Mouse (Mus musculus): ENCODE measurements around the gene Emsy. TPM values are rescaled to one million over a fixed set of nuclear protein-coding genes. Genes with fewer than 3 reads are reported as not detected.

Gene Emsy
- polyA plus RNA-seq, 1 experiment from 2014 or later, result 17.6 TPM

DNA sequence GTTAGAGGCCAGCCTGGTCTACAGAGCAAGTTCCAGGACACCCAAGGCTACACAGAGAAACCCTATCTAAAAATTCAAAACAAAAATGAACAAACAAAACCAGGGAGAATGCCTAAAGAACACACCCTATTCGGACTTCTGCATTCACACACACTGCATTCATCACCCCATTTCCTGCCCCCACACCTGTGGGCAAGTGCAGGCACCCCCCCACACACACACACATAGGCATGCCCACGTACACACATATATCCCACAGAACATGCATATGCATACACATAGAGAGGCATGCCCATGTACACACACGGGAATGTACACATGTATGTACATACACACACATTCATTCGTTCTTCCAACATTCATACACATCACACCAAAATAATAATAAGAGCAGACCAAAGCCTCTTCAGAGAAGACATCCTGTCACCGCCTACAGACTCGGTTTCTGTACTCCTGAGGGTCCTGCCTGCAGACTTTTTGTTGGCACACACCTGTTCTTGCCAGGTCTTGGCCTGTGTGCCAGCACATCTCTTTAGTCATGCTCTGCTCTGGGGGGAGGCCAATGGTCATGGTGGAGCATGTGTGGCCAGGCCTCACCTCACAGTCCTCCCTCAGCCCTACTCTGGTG is 99.7 kb downstream of the Emsy start:
- Histone ChIP-seq H3K4me1 (no peaks in the 10 kb centered on the region), H3K27ac (no peak overlapping the region), H3K36me3 (no peaks in the 10 kb centered on the region), H3K27me3 (replicated peaks) (no peaks in the 10 kb centered on the region), H3K4me3 (replicated peaks) (no peak overlapping the region), H3K4me2 (no peak overlapping the region), H3K9ac (no peak overlapping the region), H3K9me3 (no peaks in the 10 kb centered on the region)
- ATAC-seq (ENCODE audit: insufficient read depth, low FRiP score, low read depth), result no peak
- 81% methylated on average over 6 of the region's 6 CpGs for WGBS

- WGBS, result 52% methylated on average over 3 of the region's 3 CpGs
- Histone ChIP-seq H3K4me2 (no peak overlapping the region), H3K27ac (no peak overlapping the region), H3K4me3 (replicated peaks) (no peak overlapping the region), H3K27me3 (replicated peaks) (no peaks in the 10 kb centered on the region), H3K9me3 (no peaks in the 10 kb centered on the region), H3K9ac (no peak overlapping the region), H3K36me3 (no peaks in the 10 kb centered on the region), H3K4me1 (0 out of 2 replicates have a peak, but pooled peaks cover 4% of the 10 kb centered on the region)
- ATAC-seq (ENCODE audit: insufficient read depth, low FRiP score, low read depth), result no peak
These were observed 105.5 kb downstream of the Emsy start for GRCm38 (mm10) chr7:98551041-98551440.

DNA sequence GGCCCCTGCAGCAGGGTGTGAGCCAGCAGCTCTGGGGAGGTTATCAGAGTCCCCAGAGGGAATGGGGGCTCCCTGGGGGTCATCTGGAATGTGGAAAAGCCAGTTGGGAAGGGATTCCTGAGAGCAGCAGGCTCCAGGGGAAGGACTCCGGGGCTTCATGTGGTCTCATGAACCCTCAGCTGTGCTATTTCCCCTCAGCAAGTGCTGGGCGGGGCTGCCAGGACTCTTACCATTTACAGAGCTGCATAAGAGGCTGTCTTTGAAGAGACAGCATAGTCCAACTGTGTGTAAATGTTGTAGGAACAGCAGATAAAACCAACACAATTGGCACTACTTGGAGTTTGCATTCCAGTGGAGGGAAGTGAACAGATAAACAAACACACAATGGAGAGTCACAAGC is 106.0 kb downstream of the Emsy start:
- Histone ChIP-seq H3K4me3 (replicated peaks) (no peak overlapping the region), H3K9ac (no peak overlapping the region), H3K4me1 (0 out of 2 replicates have a peak, but pooled peaks cover 4% of the 10 kb centered on the region), H3K36me3 (no peaks in the 10 kb centered on the region), H3K4me2 (no peak overlapping the region), H3K27ac (no peak overlapping the region), H3K27me3 (replicated peaks) (no peaks in the 10 kb centered on the region), H3K9me3 (no peaks in the 10 kb centered on the region)
- ATAC-seq (ENCODE audit: insufficient read depth, low FRiP score, low read depth), result no peak
- WGBS, result 15% methylated on average over 2 of the region's 2 CpGs

- 40% methylated on average over 3 of the region's 3 CpGs for WGBS
- no peaks in the 10 kb centered on the region for H3K9me3 ChIP-seq
- H3K4me3 ChIP-seq (replicated peaks), result no peak overlapping the region
- 0 out of 2 replicates have a peak, but pooled peaks cover 4% of the 10 kb centered on the region for H3K4me1 ChIP-seq
- no peaks in the 10 kb centered on the region for H3K36me3 ChIP-seq
- H3K4me2 ChIP-seq, result no peak overlapping the region
- no peak overlapping the region for H3K27ac ChIP-seq
- no peaks in the 10 kb centered on the region for H3K27me3 ChIP-seq (replicated peaks)
- no peak for ATAC-seq (ENCODE audit: insufficient read depth, low FRiP score, low read depth)
- no peak overlapping the region for H3K9ac ChIP-seq
These were observed 107.7 kb downstream of the Emsy start for GRCm38 (mm10) chr7:98548839-98549238.

GRCm38 (mm10) chr7:98544556-98544955 is 112.0 kb downstream of the Emsy start:
- Histone ChIP-seq H3K36me3 (no peaks in the 10 kb centered on the region), H3K4me2 (no peak overlapping the region), H3K4me1 (peaks cover 3% of the 10 kb centered on the region; the same call in 1 of the 2 replicates), H3K27me3 (replicated peaks) (no peaks in the 10 kb centered on the region), H3K4me3 (replicated peaks) (no peak overlapping the region), H3K27ac (no peak overlapping the region), H3K9ac (no peak overlapping the region), H3K9me3 (no peaks in the 10 kb centered on the region)
- WGBS, result 55% methylated on average over 3 of the region's 3 CpGs
- ATAC-seq (ENCODE audit: insufficient read depth, low FRiP score, low read depth), result no peak

GRCm38 (mm10) chr7:98543853-98544370 is 112.7 kb downstream of the Emsy start:
- Histone ChIP-seq H3K36me3 (no peaks in the 10 kb centered on the region), H3K27me3 (replicated peaks) (no peaks in the 10 kb centered on the region), H3K9me3 (no peaks in the 10 kb centered on the region), H3K9ac (no peak overlapping the region), H3K4me3 (replicated peaks) (no peak overlapping the region), H3K27ac (no peak overlapping the region), H3K4me2 (no peak overlapping the region), H3K4me1 (peaks cover 3% of the 10 kb centered on the region; the same call in 1 of the 2 replicates)
- 54% methylated on average over 11 of the region's 11 CpGs for WGBS
- no peak; the same call in 1 of the 2 replicates for ATAC-seq (ENCODE audit: insufficient read depth, low FRiP score, low read depth)

GRCm38 (mm10) chr7:98542731-98543142 is 113.8 kb downstream of the Emsy start:
- Histone ChIP-seq H3K36me3 (no peaks in the 10 kb centered on the region), H3K9me3 (no peaks in the 10 kb centered on the region), H3K27ac (no peak overlapping the region), H3K4me2 (no peak overlapping the region), H3K4me1 (peaks cover 9% of the 10 kb centered on the region), H3K9ac (no peak overlapping the region), H3K4me3 (replicated peaks) (no peak overlapping the region), H3K27me3 (replicated peaks) (no peaks in the 10 kb centered on the region)
- ATAC-seq (ENCODE audit: insufficient read depth, low FRiP score, low read depth), result no peak
- 52% methylated on average over 6 of the region's 6 CpGs for WGBS

- Histone ChIP-seq H3K4me3 (replicated peaks) (no peak overlapping the region), H3K9ac (no peak overlapping the region), H3K36me3 (no peaks in the 10 kb centered on the region), H3K4me1 (peaks cover 12% of the 10 kb centered on the region), H3K27ac (no peak overlapping the region), H3K4me2 (no peak overlapping the region), H3K9me3 (no peaks in the 10 kb centered on the region), H3K27me3 (replicated peaks) (no peaks in the 10 kb centered on the region)
- no peak for ATAC-seq (ENCODE audit: insufficient read depth, low FRiP score, low read depth)
- WGBS, result 80% methylated on average over 3 of the region's 3 CpGs
These were observed 114.3 kb downstream of the Emsy start for GRCm38 (mm10) chr7:98542267-98542666.

GRCm38 (mm10) chr7:98541564-98541963 is 115.0 kb downstream of the Emsy start:
- H3K4me2 ChIP-seq, result no peak overlapping the region
- no peak overlapping the region for H3K27ac ChIP-seq

DNA sequence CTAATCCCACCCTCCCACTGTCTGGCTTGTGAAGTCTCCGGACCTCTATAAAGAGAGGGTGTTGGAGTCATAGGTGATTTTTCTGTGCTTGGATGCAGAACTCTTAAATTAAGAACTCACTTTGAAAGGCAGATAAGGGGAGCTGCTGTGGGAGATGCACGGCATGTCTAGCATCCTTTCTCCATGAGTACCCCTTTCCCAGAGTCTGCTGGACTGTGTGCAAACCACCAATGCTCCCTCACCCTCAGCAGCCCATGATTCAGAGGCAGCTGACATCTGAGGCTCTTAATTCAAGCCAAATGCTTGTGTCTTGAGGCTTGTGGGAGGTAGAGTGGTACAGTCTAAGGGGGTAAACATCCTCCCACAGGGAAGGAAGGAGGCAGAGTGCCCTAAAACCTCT is 115.7 kb downstream of the Emsy start:
- Histone ChIP-seq H3K9me3 (no peaks in the 10 kb centered on the region), H3K36me3 (no peaks in the 10 kb centered on the region), H3K4me3 (replicated peaks) (no peak overlapping the region), H3K4me2 (no peak overlapping the region), H3K27me3 (replicated peaks) (no peaks in the 10 kb centered on the region), H3K4me1 (peaks cover 15% of the 10 kb centered on the region), H3K9ac (no peak overlapping the region), H3K27ac (no peak overlapping the region)
- WGBS, result 59% methylated on average over 2 of the region's 2 CpGs
- no peak for ATAC-seq (ENCODE audit: insufficient read depth, low FRiP score, low read depth)

More at GRCm38 (mm10) chr7:98541564-98541963, 115.0 kb downstream of the Emsy start:
- Histone ChIP-seq H3K9me3 (no peaks in the 10 kb centered on the region), H3K9ac (no peak overlapping the region), H3K36me3 (no peaks in the 10 kb centered on the region), H3K4me1 (peaks cover 15% of the 10 kb centered on the region), H3K27me3 (replicated peaks) (no peaks in the 10 kb centered on the region), H3K4me3 (replicated peaks) (no peak overlapping the region)
- ATAC-seq (ENCODE audit: insufficient read depth, low FRiP score, low read depth), result no peak
- WGBS, result 61% methylated on average over 5 of the region's 5 CpGs

GRCm38 (mm10) chr7:98537967-98538573 is 118.5 kb downstream of the Emsy start:
- H3K27me3 ChIP-seq (replicated peaks), result no peaks in the 10 kb centered on the region
- ATAC-seq (ENCODE audit: insufficient read depth, low FRiP score, low read depth), result no peak
- H3K27ac ChIP-seq, result peak overlapping the region; percentile 84
- H3K4me2 ChIP-seq, result no peak overlapping the region
- WGBS, result 45% methylated on average over 8 of the region's 8 CpGs
- H3K9ac ChIP-seq, result no peak overlapping the region
- H3K4me1 ChIP-seq, result peaks cover 15% of the 10 kb centered on the region
- H3K9me3 ChIP-seq, result no peaks in the 10 kb centered on the region
- H3K4me3 ChIP-seq (replicated peaks), result no peak overlapping the region
- no peaks in the 10 kb centered on the region for H3K36me3 ChIP-seq

GRCm38 (mm10) chr7:98537210-98537966 is 119.2 kb downstream of the Emsy start:
- 22% methylated on average over 10 of the region's 10 CpGs for WGBS

More at GRCm38 (mm10) chr7:98537210-98537966, 119.2 kb downstream of the Emsy start:
- Histone ChIP-seq H3K4me3 (replicated peaks) (no peak overlapping the region), H3K9me3 (no peaks in the 10 kb centered on the region), H3K36me3 (no peaks in the 10 kb centered on the region), H3K4me2 (no peak overlapping the region), H3K9ac (no peak overlapping the region), H3K27ac (peak overlapping the region; percentile 84), H3K4me1 (peaks cover 15% of the 10 kb centered on the region), H3K27me3 (replicated peaks) (no peaks in the 10 kb centered on the region)
- peak; percentile 59; the same call in 1 of the 2 replicates for ATAC-seq (ENCODE audit: insufficient read depth, low FRiP score, low read depth)

Data from stomach, embryonic 15.5 days (tissue).